Mouse (Mus musculus) liver, embryonic 11.5 days (tissue): ENCODE results near the gene Gm32742. TPM values are rescaled to one million over a fixed set of nuclear protein-coding genes. Genes with fewer than 3 reads are reported as not detected.
"Not testable (repeated sequence)": the region's sequence is repeated elsewhere in the genome, so short reads cannot be mapped to it uniquely, and the experiment has no call there.

Experiments used
- ATAC-seq: fragments of 200-750 bp; cut with Nextera tagmentation; replicated peaks from 2 replicates; pipeline ENCODE4 v1.8.0; 2017; ENCODE audit warnings: moderate number of reproducible peaks, mild to moderate bottlenecking, moderate TSS enrichment, moderate library complexity; ENCODE audit not compliant: low FRiP score
- DNase-seq: peaks from one replicate; pipeline ENCODE4 v3.0.0-alpha.2; 2017; ENCODE audit warnings: low spot score
- H3K27ac ChIP-seq: fragments of 300-500 bp; sonication (generic); 2 replicates; pipeline ENCODE4 v1.5.1; 2014; ENCODE audit warnings: mild to moderate bottlenecking, low read depth, low read length, control low read depth
- H3K27me3 ChIP-seq: fragments of 300-500 bp; sonication (generic); replicated peaks from 2 replicates; pipeline ENCODE4 v1.6.1; 2014; ENCODE audit warnings: low read length, mixed read lengths; ENCODE audit not compliant: control insufficient read depth, insufficient read depth
- H3K36me3 ChIP-seq: fragments of 300-500 bp; sonication (generic); 2 replicates; pipeline ENCODE4 v1.6.1; 2014; ENCODE audit warnings: mild to moderate bottlenecking, low read length, moderate library complexity, mixed read lengths; ENCODE audit not compliant: control insufficient read depth, insufficient read depth
- H3K4me1 ChIP-seq: fragments of 300-500 bp; sonication (generic); replicated peaks from 2 replicates; pipeline ENCODE4 v1.6.1; 2014; ENCODE audit warnings: low read length, mixed read lengths; ENCODE audit not compliant: control insufficient read depth, insufficient read depth
- H3K4me2 ChIP-seq: fragments of 300-500 bp; sonication (generic); 2 replicates; pipeline ENCODE4 v1.6.1; 2014; ENCODE audit warnings: mild to moderate bottlenecking, control low read depth, moderate library complexity
- H3K4me3 ChIP-seq: fragments of 300-500 bp; sonication (generic); 2 replicates; pipeline ENCODE4 v1.5.1; 2014; ENCODE audit warnings: low read depth, low read length, control low read depth
- H3K9ac ChIP-seq: fragments of 300-500 bp; sonication (generic); 2 replicates; pipeline ENCODE4 v1.6.1; 2014; ENCODE audit warnings: low read depth, low read length, control low read depth
- H3K9me3 ChIP-seq: fragments of 300-500 bp; sonication (generic); 2 replicates; pipeline ENCODE4 v1.6.1; 2016; ENCODE audit warnings: low read length, inconsistent platforms, mixed read lengths; ENCODE audit not compliant: control insufficient read depth
- WGBS: fragments of 180-500 bp; shearing (Covaris S2); extraction: QIAGEN DNeasy Blood & Tissue Kit; methylation state at CpG from one replicate; pipeline ENCODE4 v1.1.7; 2014; 5-methylcytosine and 5-hydroxymethylcytosine counted together
- polyA plus RNA-seq: library from polyadenylated mRNA; unstranded; fragments of >200 nt; fragmentation: Nextera tagmentation; extraction: Ambion mirVana; gene quantifications from 2 replicates; pipeline ENCODE4 v1.2.1, GENCODE M21; 2014

The Gm32742 gene
- polyA plus RNA-seq, 1 experiment from 2014 or later, result 0.04 TPM

- H3K4me1 ChIP-seq, ATAC-seq, H3K27ac ChIP-seq, H3K4me2 ChIP-seq, DNase-seq, H3K4me3 ChIP-seq, H3K36me3 ChIP-seq, H3K9ac ChIP-seq, H3K27me3 ChIP-seq, H3K9me3 ChIP-seq: not testable (repeated sequence)
- WGBS, result 70% methylated on average over 1 of the region's 1 CpGs
Observed at GRCm38 (mm10) chr9:51139401-51139800, 25.9 kb downstream of the Gm32742 start.

GRCm38 (mm10) chr9:51138301-51138700 lies 27.0 kb downstream of the Gm32742 start:
- WGBS, result 93% methylated on average over 1 of the region's 1 CpGs
- Histone ChIP-seq H3K36me3 (no peaks in the 10 kb centered on the region), H3K4me1 (peaks cover 4% of the 10 kb centered on the region), H3K4me3 (no peak overlapping the region), H3K27me3 (no peaks in the 10 kb centered on the region; the same call in 1 of the 2 replicates), H3K9ac (no peak overlapping the region), H3K9me3 (no peaks in the 10 kb centered on the region), H3K4me2 (no peak overlapping the region), H3K27ac (no peak overlapping the region)
- no peak for ATAC-seq
- no peak for DNase-seq

GRCm38 (mm10) chr9:51137836-51138235 lies 27.5 kb downstream of the Gm32742 start:
- Histone ChIP-seq H3K4me3 (no peak overlapping the region), H3K9me3 (no peaks in the 10 kb centered on the region), H3K9ac (no peak overlapping the region), H3K36me3 (no peaks in the 10 kb centered on the region), H3K27ac (no peak overlapping the region), H3K27me3 (no peaks in the 10 kb centered on the region; the same call in 1 of the 2 replicates), H3K4me1 (peaks cover 4% of the 10 kb centered on the region), H3K4me2 (no peak overlapping the region)
- 78% methylated on average over 1 of the region's 1 CpGs for WGBS
- ATAC-seq (peak; percentile 77), DNase-seq (no peak)

- peak; percentile 23; the same call in 1 of the 2 replicates for ATAC-seq
- no peak for DNase-seq
Observed at GRCm38 (mm10) chr9:51137432-51137831, 27.9 kb downstream of the Gm32742 start.

GRCm38 (mm10) chr9:51136985-51137384 lies 28.3 kb downstream of the Gm32742 start:
- Histone ChIP-seq H3K27me3 (no peaks in the 10 kb centered on the region; the same call in 1 of the 2 replicates), H3K4me2 (no peak overlapping the region), H3K4me3 (no peak overlapping the region), H3K36me3 (no peaks in the 10 kb centered on the region), H3K9ac (no peak overlapping the region), H3K27ac (no peak overlapping the region), H3K9me3 (no peaks in the 10 kb centered on the region), H3K4me1 (peaks cover 4% of the 10 kb centered on the region)
- ATAC-seq, result peak; percentile 64; the same call in 1 of the 2 replicates
- WGBS, result 68% methylated on average over 3 of the region's 3 CpGs
- no peak for DNase-seq

More at GRCm38 (mm10) chr9:51137432-51137831, 27.9 kb downstream of the Gm32742 start:
- Histone ChIP-seq H3K27me3 (no peaks in the 10 kb centered on the region; the same call in 1 of the 2 replicates), H3K9me3 (no peaks in the 10 kb centered on the region), H3K4me3 (no peak overlapping the region), H3K36me3 (no peaks in the 10 kb centered on the region), H3K4me1 (peaks cover 4% of the 10 kb centered on the region), H3K27ac (no peak overlapping the region), H3K4me2 (no peak overlapping the region), H3K9ac (no peak overlapping the region)
- 52% methylated on average over 4 of the region's 4 CpGs for WGBS

- DNase-seq (no peak), ATAC-seq (no peak)
- H3K9ac ChIP-seq, result no peak overlapping the region
- 65% methylated on average over 4 of the region's 4 CpGs for WGBS
- H3K4me3 ChIP-seq, result no peak overlapping the region
- no peaks in the 10 kb centered on the region for H3K4me1 ChIP-seq
- no peaks in the 10 kb centered on the region for H3K9me3 ChIP-seq
- no peaks in the 10 kb centered on the region for H3K36me3 ChIP-seq
- H3K27me3 ChIP-seq, result no peaks in the 10 kb centered on the region
- H3K4me2 ChIP-seq, result no peak overlapping the region
- no peak overlapping the region for H3K27ac ChIP-seq
Observed at GRCm38 (mm10) chr9:51114767-51115166, 50.5 kb downstream of the Gm32742 start.

- no peaks in the 10 kb centered on the region for H3K9me3 ChIP-seq
- H3K27ac ChIP-seq, result no peak overlapping the region
- 70% methylated on average over 2 of the region's 2 CpGs for WGBS
- H3K36me3 ChIP-seq, result no peaks in the 10 kb centered on the region
- H3K27me3 ChIP-seq, result peaks cover 37% of the 10 kb centered on the region
- no peak for ATAC-seq
- H3K4me3 ChIP-seq, result no peak overlapping the region
- H3K4me1 ChIP-seq, result no peaks in the 10 kb centered on the region; the same call in 1 of the 2 replicates
- no peak overlapping the region for H3K9ac ChIP-seq
- H3K4me2 ChIP-seq, result no peak overlapping the region
- DNase-seq, result no peak
Observed at GRCm38 (mm10) chr9:51105751-51106150, 59.6 kb downstream of the Gm32742 start.

- peak overlapping the region; percentile 41 for H3K9ac ChIP-seq
- peak overlapping the region; percentile 58 for H3K4me3 ChIP-seq
- no peaks in the 10 kb centered on the region for H3K9me3 ChIP-seq
- H3K36me3 ChIP-seq, result no peaks in the 10 kb centered on the region
- no peaks in the 10 kb centered on the region; the same call in 1 of the 2 replicates for H3K4me1 ChIP-seq
- WGBS, result 12% methylated on average over 29 of the region's 30 CpGs
- DNase-seq (no peak), ATAC-seq (no peak)
- peak overlapping the region; percentile 91 for H3K4me2 ChIP-seq
- no peak overlapping the region for H3K27ac ChIP-seq
- H3K27me3 ChIP-seq, result peaks cover 43% of the 10 kb centered on the region
Observed at GRCm38 (mm10) chr9:51103808-51104514, 61.4 kb downstream of the Gm32742 start.
